Mouse (Mus musculus): ENCODE measurements around the gene Fbn1. TPM values are rescaled to one million over a fixed set of nuclear protein-coding genes. Genes with fewer than 3 reads are reported as not detected.

Fbn1 gene
- polyA plus RNA-seq, 1 experiment from 2014 or later: 12.3 TPM

- Histone ChIP-seq H3K27ac (ENCODE audit: low read depth, low read length) (no peak overlapping the region), H3K27me3 (ENCODE audit: control insufficient read depth, insufficient read depth, low read length) (no peaks in the 10 kb centered on the region), H3K36me3 (ENCODE audit: control insufficient read depth, insufficient read depth, low read length) (peaks cover 11% of the 10 kb centered on the region), H3K9me3 (ENCODE audit: control insufficient read depth, low read length) (no peaks in the 10 kb centered on the region), H3K9ac (ENCODE audit: low read depth, low read length) (no peak overlapping the region), H3K4me1 (replicated peaks; ENCODE audit: control insufficient read depth, insufficient read depth, low read length) (no peaks in the 10 kb centered on the region), H3K4me2 (replicated peaks; ENCODE audit: low read depth, low read length) (no peak overlapping the region), H3K4me3 (ENCODE audit: low read depth, low read length) (no peak overlapping the region)
- 96% methylated on average over 3 of the region's 3 CpGs for WGBS
- peak; percentile 10 for DNase-seq (ENCODE audit: low spot score)
- no peak for ATAC-seq (ENCODE audit: low FRiP score)
Observed at GRCm38 (mm10) chr2:125254630-125255029, 253.2 kb downstream of the Fbn1 start.

GRCm38 (mm10) chr2:125253699-125254098, 254.1 kb downstream of the Fbn1 start:
- DNase-seq (ENCODE audit: low spot score) (no peak), ATAC-seq (ENCODE audit: low FRiP score) (no peak)
- H3K4me1 ChIP-seq (replicated peaks; ENCODE audit: control insufficient read depth, insufficient read depth, low read length): no peaks in the 10 kb centered on the region
- H3K27ac ChIP-seq (ENCODE audit: low read depth, low read length): no peak overlapping the region
- H3K9ac ChIP-seq (ENCODE audit: low read depth, low read length): no peak overlapping the region
- no peaks in the 10 kb centered on the region for H3K27me3 ChIP-seq (ENCODE audit: control insufficient read depth, insufficient read depth, low read length)
- no peak overlapping the region for H3K4me2 ChIP-seq (replicated peaks; ENCODE audit: low read depth, low read length)
- WGBS: 92% methylated on average over 6 of the region's 6 CpGs
- no peak overlapping the region for H3K4me3 ChIP-seq (ENCODE audit: low read depth, low read length)
- peaks cover 11% of the 10 kb centered on the region for H3K36me3 ChIP-seq (ENCODE audit: control insufficient read depth, insufficient read depth, low read length)
- no peaks in the 10 kb centered on the region for H3K9me3 ChIP-seq (ENCODE audit: control insufficient read depth, low read length)

- no peak overlapping the region for H3K9ac ChIP-seq (ENCODE audit: low read depth, low read length)
- no peak overlapping the region for H3K27ac ChIP-seq (ENCODE audit: low read depth, low read length)
- no peaks in the 10 kb centered on the region for H3K27me3 ChIP-seq (ENCODE audit: control insufficient read depth, insufficient read depth, low read length)
- ATAC-seq (ENCODE audit: low FRiP score): no peak
- no peak overlapping the region for H3K4me3 ChIP-seq (ENCODE audit: low read depth, low read length)
- H3K36me3 ChIP-seq (ENCODE audit: control insufficient read depth, insufficient read depth, low read length): peaks cover 11% of the 10 kb centered on the region
- no peaks in the 10 kb centered on the region for H3K4me1 ChIP-seq (replicated peaks; ENCODE audit: control insufficient read depth, insufficient read depth, low read length)
- H3K9me3 ChIP-seq (ENCODE audit: control insufficient read depth, low read length): no peaks in the 10 kb centered on the region
- WGBS: 64% methylated on average over 2 of the region's 2 CpGs
- peak; percentile 62 for DNase-seq (ENCODE audit: low spot score)
- no peak overlapping the region for H3K4me2 ChIP-seq (replicated peaks; ENCODE audit: low read depth, low read length)
Observed at GRCm38 (mm10) chr2:125252275-125252674, 255.5 kb downstream of the Fbn1 start.

GRCm38 (mm10) chr2:125251781-125252180, 256.0 kb downstream of the Fbn1 start:
- ATAC-seq (ENCODE audit: low FRiP score) (no peak), DNase-seq (ENCODE audit: low spot score) (no peak)
- 86% methylated on average over 4 of the region's 4 CpGs for WGBS
- Histone ChIP-seq H3K9ac (ENCODE audit: low read depth, low read length) (no peak overlapping the region), H3K27ac (ENCODE audit: low read depth, low read length) (no peak overlapping the region), H3K4me3 (ENCODE audit: low read depth, low read length) (no peak overlapping the region), H3K9me3 (ENCODE audit: control insufficient read depth, low read length) (no peaks in the 10 kb centered on the region), H3K4me1 (replicated peaks; ENCODE audit: control insufficient read depth, insufficient read depth, low read length) (no peaks in the 10 kb centered on the region), H3K36me3 (ENCODE audit: control insufficient read depth, insufficient read depth, low read length) (peaks cover 7% of the 10 kb centered on the region), H3K27me3 (ENCODE audit: control insufficient read depth, insufficient read depth, low read length) (no peaks in the 10 kb centered on the region), H3K4me2 (replicated peaks; ENCODE audit: low read depth, low read length) (no peak overlapping the region)

Other genes starting within 250 kb of the Fbn1 start
- gene Gm9913, start 2.9 kb downstream of the Fbn1 start, polyA plus RNA-seq (2014; fragmentation: Nextera tagmentation; extraction: Ambion mirVana): 0.25 and 0.28 TPM in 2 replicates
- 7.6 and 9.9 TPM in 2 replicates for gene Cep152, start 117.1 kb upstream of the Fbn1 start, polyA plus RNA-seq (2014; fragmentation: Nextera tagmentation; extraction: Ambion mirVana)
- 314 and 320 TPM in 2 replicates for gene Eid1, start 165.1 kb upstream of the Fbn1 start, polyA plus RNA-seq (2014; fragmentation: Nextera tagmentation; extraction: Ambion mirVana)
- gene Shc4, start 216.2 kb upstream of the Fbn1 start, polyA plus RNA-seq (2014; fragmentation: Nextera tagmentation; extraction: Ambion mirVana): 1.8 and 2.6 TPM in 2 replicates

All from hindbrain, embryonic 11.5 days (tissue).